Mouse (Mus musculus) spleen, adult 12 weeks (tissue): ENCODE measurements around the gene Dync1i2.
A peak's percentile ranks its signal among the peaks of the same experiment; 100 is the strongest.

Source experiments
- DNase-seq: peaks from one replicate; pipeline ENCODE4 v3.0.0; 2022; ENCODE audit warnings: low spot score

Dync1i2 gene

GRCm38 (mm10) chr2:71269332-71269731 lies 57.8 kb downstream of the Dync1i2 start:
- no peak for DNase-seq

GRCm38 (mm10) chr2:71270085-71270484 lies 58.6 kb downstream of the Dync1i2 start:
- no peak for DNase-seq

GRCm38 (mm10) chr2:71273955-71274679 lies 62.6 kb downstream of the Dync1i2 start:
- DNase-seq = peak; percentile 8

GRCm38 (mm10) chr2:71275734-71276133 lies 64.2 kb downstream of the Dync1i2 start:
- no peak for DNase-seq

- no peak for DNase-seq
Measured at GRCm38 (mm10) chr2:71278791-71279775, 67.6 kb downstream of the Dync1i2 start.

GRCm38 (mm10) chr2:71281981-71282380 lies 70.5 kb downstream of the Dync1i2 start:
- DNase-seq = no peak

DNA sequence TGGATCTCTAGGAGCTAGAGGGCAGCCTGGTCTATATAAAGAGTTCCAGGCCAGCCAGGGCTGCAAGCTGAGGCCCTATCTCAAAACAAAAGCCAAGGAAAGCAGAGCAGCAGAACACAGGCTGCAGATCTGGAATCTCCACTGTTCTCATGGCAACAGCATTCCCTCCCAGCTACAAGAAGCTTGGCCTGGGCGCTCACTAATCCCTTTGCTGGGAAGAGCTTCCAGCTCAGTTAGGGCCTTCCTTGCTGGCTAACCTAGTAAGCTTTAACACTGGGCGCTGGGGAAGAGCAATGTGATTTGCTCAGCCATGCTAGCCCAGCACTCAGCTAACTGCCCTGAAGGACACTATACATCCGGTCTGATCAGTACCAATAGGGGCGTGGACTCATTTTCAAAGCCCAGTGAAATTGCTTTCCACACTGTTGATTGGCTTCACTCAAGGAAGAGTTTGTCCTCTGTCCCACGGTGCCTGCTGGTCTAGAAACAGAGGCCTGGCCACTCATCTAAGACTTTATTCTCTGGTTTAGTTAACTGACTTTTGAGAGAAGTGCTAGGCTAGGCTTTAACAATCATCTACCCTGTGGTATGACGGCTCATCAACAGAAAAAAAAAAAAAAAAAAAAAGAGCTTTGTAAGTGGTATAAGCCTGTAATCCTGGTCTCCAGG lies 78.7 kb downstream of the Dync1i2 start:
- no peak for DNase-seq

- no peak for DNase-seq
Measured at GRCm38 (mm10) chr2:71291566-71291965, 80.1 kb downstream of the Dync1i2 start.

- DNase-seq = no peak
Measured at GRCm38 (mm10) chr2:71293983-71294382, 82.5 kb downstream of the Dync1i2 start.

- no peak for DNase-seq
Measured at GRCm38 (mm10) chr2:71294489-71294888, 83.0 kb downstream of the Dync1i2 start.

GRCm38 (mm10) chr2:71295844-71296243 lies 84.3 kb downstream of the Dync1i2 start:
- no peak for DNase-seq

DNA sequence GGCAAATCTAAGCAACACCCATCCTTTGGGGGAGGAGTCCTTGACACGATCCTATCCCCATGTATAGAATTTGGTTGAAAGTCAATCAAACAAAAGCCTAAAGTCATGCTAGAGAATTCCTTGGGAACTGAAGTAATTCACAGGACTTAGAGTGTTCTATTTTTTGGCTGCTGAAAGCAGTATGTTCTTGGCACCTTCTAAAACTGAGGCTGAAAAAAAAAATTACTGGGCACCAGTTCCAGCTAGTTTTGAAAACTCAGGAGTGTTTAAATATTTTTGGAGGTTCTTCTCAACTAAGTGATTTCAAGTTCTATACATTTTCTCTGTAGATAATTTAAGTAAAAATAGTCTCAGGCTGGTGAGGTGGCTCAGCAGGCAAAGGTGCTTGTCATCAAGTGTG lies 86.0 kb downstream of the Dync1i2 start:
- no peak for DNase-seq

GRCm38 (mm10) chr2:71298729-71299128 lies 87.2 kb downstream of the Dync1i2 start:
- DNase-seq = no peak

GRCm38 (mm10) chr2:71302156-71302663 lies 90.7 kb downstream of the Dync1i2 start:
- DNase-seq = no peak

GRCm38 (mm10) chr2:71303221-71303620 lies 91.7 kb downstream of the Dync1i2 start:
- DNase-seq = no peak

DNA sequence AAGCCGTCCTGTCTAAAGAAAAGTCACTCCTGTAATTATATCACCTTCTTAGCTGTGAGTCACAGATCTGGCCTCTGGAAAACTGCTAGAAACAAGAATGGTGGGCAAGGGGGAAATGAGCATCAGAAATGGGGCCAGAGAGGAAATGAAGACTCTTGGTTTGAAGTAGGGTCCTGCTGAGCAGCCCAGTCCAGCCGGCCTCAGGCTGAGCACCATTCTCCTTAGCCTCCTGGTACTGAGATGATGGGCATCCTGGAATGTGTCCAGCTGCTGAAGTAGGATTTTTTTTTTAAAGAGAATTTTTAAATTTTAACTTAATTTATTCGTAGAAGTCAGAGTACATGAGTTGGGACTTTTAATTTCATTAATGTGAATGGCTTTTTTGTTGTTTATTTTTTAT lies 93.3 kb downstream of the Dync1i2 start:
- no peak for DNase-seq

DNA sequence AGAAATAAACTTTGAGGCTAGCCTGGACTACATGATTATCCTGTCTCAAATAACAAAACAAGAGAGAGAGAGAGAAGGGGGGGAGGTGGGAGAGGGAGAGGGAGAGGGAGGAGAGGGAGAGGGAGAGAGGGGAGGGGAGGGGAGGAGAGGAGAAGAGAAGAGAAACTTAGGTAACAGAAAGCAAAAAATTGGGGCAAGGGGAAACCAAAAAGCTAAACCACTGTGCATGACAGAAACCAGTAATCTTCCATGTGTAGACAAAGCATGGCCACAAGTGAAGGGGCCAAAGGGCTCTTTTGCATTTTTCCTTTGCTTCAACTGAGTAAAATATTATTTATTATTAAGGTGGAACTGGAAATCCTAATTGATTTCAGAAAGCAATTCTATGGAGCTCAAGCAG lies 94.9 kb downstream of the Dync1i2 start:
- no peak for DNase-seq

- no peak for DNase-seq
Measured at GRCm38 (mm10) chr2:71309726-71310125, 98.2 kb downstream of the Dync1i2 start.

GRCm38 (mm10) chr2:71312067-71312466 lies 100.6 kb downstream of the Dync1i2 start:
- DNase-seq = no peak
